Mouse (Mus musculus) cortical plate, adult 2 months (tissue): ENCODE results near the gene Higd1a.

Experiments used
- CTCF ChIP-seq: fragments of 200-500 bp; IDR thresholded peaks from 2 replicates; pipeline ENCODE4 v1.5.1; 2011; ENCODE audit warnings: mild to moderate bottlenecking, control low read depth, low read length; ENCODE audit not compliant: insufficient read depth; ENCODE audit errors: extremely low read depth
- POLR2A ChIP-seq: fragments of 200-500 bp; IDR thresholded peaks from 2 replicates; pipeline ENCODE4 v1.6.1; 2011; ENCODE audit warnings: mild to moderate bottlenecking, low read length, control low read depth; ENCODE audit not compliant: insufficient read depth; ENCODE audit errors: extremely low read depth

DNA sequence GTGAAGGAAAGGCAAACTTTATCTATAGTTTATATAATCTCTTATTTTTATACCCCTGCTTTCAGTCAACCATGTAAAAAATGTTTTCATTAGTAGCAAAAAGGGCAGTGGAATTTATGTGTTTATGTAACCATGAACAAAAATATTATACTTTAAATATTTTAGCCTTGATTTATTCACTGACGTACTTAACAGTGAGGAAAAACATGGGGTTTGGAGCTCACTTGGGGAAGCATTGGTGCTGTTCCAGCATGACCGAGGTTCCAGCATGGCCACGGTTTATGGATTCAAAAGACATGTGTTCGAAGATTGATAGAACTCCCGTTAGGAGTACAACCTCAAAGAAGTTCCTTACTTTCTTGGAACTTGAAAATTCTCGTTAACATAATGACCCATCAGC is 10.1 kb upstream of the Higd1a start:
- TF ChIP-seq CTCF (no peak), POLR2A (no peak)
